In the genomic region with DNA sequence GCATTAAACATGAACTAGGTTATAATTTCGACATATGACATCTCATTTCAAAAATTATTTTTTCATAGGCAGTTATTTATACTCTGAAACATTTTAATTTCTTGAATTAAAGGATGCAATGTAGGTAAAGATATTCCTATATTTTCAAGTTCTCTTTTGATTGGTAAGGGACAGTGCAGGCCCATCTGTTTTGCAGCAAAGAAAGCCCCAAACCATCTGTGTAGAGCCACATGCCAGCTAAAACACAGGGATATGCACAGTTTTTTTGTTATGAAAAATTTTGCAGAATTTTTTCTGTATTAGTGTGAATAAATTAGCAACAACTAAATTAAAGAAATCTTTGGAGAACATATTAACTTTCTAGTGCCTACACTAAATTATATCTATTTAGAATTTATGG, we compare ENCODE assay signal across 15 mouse cellular contexts.
DNase-seq lines count a peak whose midpoint lies in the region; ATAC-seq lines count a peak whose summit lies in the region.
"Had no signal": no experiment of that assay in that cellular context is flagged by ENCODE, and none has a peak within 500 bp of the region (broad histone marks: within the 10 kb centered on the region; RNA-seq: fewer than 3 reads in every experiment).

No protein-coding gene starts in this region.

- no peak for DNase-seq in frontal cortex, postnatal 25 days (ENCODE audit: low spot score in 2 of 2)
- peak; percentile 68 for DNase-seq in brain, adult 2 months (ENCODE audit: low read depth, low spot score)
- DNase-seq in brain, embryonic 18.5 days (ENCODE audit: low read depth, low spot score) = peak; percentile 67
- DNase-seq in layer of hippocampus, postnatal 36 days = peak; percentile 28 to 46
- no peak for DNase-seq in retina, embryonic 14.5 days (ENCODE audit: low spot score)
- DNase-seq in spleen, postnatal 4 days (ENCODE audit: low spot score in 2 of 2) = no peak
- DNase-seq in heart, adult 11 months = no peak
- DNase-seq: cerebellum, postnatal 25 days; gastrocnemius, postnatal 14 days; kidney, adult 18-20 months; kidney, postnatal 10 days; lung, postnatal 4 days; thymus, postnatal 4 days had no signal

- peak; percentile 50; the same call in 1 of the 2 replicates for ATAC-seq in frontal cortex, adult (ENCODE audit: low TSS enrichment)
- ATAC-seq: hindbrain, postnatal 0 days had no signal

Comparison
In these comparisons a context has a peak if more than half of its experiments do, and no peak if none do; other contexts are left out.
1. DNase-seq: peak in brain, adult 2 months (single experiment), brain, embryonic 18.5 days (single experiment) and layer of hippocampus, postnatal 36 days (2 of 2); none in frontal cortex, postnatal 25 days (0 of 2), retina, embryonic 14.5 days (single experiment), spleen, postnatal 4 days (0 of 2) and heart, adult 11 months (single experiment).